Mouse (Mus musculus): ENCODE measurements at regions not wholly inside any gene's neighbourhood (a gene's known extent, or its start where the extent isn't known, plus 50 kb on each side); places are given as distances from the start of the nearest gene placed in this dataset.

GRCm38 (mm10) chr16:77743838-77744237 is 141.9 kb upstream of the Gm11146 start:
- DNase-seq (ENCODE audit: extremely low read depth, insufficient read length, low spot score) = no peak

GRCm38 (mm10) chr16:77738821-77739220 is 136.9 kb upstream of the Gm11146 start:
- DNase-seq (ENCODE audit: extremely low read depth, insufficient read length, low spot score) = no peak

- no peak for DNase-seq (ENCODE audit: extremely low read depth, insufficient read length, low spot score)
Observed at GRCm38 (mm10) chr16:77719377-77719776, 117.5 kb upstream of the Gm11146 start.

- peak; percentile 46 for DNase-seq (ENCODE audit: extremely low read depth, insufficient read length, low spot score)
Observed at GRCm38 (mm10) chr16:77717766-77718165, 115.9 kb upstream of the Gm11146 start.

DNA sequence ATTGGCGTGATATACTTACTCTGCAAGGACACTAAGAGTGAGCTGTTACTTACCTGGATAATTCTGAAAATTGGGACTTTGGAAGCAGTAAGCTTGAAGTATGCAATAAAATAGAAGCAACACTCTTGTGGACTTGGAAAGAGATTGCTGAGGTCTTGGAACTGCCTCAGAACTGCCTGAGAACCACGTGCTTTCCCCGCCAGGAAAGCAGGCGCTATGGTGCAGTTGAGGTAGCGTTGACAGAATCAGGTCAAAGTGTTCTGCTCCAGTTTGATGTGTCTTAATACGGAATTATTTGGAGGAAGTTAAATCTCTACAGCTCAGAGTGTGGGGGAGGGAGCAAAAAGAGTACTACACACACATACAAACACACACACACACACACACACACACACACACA is 102.8 kb upstream of the Gm11146 start:
- DNase-seq (ENCODE audit: extremely low read depth, insufficient read length, low spot score) = no peak

GRCm38 (mm10) chr16:77695443-77695842 is 93.5 kb upstream of the Gm11146 start:
- DNase-seq (ENCODE audit: extremely low read depth, insufficient read length, low spot score) = no peak

GRCm38 (mm10) chr16:77687056-77687839 is 85.4 kb upstream of the Gm11146 start:
- no peak for DNase-seq (ENCODE audit: extremely low read depth, insufficient read length, low spot score)

- DNase-seq (ENCODE audit: extremely low read depth, insufficient read length, low spot score) = no peak
Observed at GRCm38 (mm10) chr16:77685651-77686190, 83.8 kb upstream of the Gm11146 start.

DNA sequence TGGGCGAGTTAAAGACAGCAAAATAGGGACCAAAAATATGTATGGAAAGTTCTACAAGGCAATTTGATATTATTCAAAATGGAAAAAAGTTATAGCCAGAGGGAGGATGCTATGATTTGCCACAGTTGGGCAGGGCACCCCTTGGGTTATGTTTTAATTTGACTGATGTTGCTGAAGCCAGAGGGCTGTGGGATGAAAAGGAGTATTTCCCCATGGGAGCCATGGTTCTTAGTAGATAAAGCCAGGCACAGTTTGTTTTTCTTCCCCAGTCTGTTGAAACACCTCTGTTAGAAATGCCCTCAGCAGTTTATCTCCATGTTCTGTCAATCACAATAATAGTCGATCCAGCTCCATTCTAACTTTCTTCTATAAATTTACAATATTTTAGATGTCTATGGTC is 82.6 kb upstream of the Gm11146 start:
- no peak for DNase-seq (ENCODE audit: extremely low read depth, insufficient read length, low spot score)

GRCm38 (mm10) chr16:77679234-77679633 is 77.3 kb upstream of the Gm11146 start:
- no peak for DNase-seq (ENCODE audit: extremely low read depth, insufficient read length, low spot score)

DNA sequence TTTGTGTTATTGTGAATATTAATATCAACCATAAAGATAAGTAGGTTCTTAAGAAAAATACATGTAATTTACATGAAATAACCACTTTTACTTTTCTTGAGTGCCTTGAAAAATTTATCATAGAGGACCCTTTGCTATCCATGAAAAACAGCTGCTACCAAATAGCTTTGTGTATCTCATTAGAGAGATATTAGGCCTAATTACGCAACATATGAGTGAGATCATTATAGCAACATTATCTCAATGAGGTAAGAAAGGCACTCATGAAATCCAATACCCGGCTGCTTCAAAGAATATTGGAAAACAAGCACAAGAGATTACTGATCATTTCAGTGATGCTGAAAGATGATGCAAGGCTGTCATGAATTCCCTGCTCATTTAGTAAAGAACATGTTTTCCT is 74.9 kb upstream of the Gm11146 start:
- no peak for DNase-seq (ENCODE audit: extremely low read depth, insufficient read length, low spot score)

DNA sequence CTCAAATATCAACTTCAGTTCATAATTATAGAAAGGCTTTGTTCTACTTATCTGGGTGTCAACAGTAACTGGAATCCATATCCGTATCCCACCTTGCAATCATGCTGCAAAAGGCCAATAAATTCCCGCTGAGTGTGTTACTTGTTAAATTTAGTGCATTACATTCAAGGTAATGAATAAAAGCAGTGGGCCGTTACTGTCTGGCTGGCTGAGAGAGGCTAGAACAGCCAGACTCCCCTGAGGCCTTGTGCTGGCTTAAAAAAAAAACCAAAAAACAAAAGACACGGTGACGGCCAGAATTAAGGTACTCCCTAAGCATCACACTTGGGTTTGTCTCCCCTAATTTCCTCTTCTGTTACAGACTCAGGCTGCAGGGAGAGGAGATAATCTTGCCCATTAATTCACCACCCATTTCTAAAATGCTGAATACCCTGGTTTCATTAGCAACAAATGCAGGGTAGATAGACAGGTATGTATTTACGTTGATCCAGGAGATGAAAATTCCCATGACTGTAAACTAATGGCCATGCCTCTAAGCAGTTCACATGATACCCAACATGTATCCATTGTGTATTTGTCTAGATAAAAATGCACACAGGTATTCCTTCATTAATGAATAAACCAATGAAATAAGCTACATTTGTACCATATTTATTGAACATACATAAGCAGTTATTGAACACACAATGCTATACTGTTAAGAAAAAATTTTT is 74.1 kb upstream of the Gm11146 start:
- DNase-seq (ENCODE audit: extremely low read depth, insufficient read length, low spot score) = no peak

DNA sequence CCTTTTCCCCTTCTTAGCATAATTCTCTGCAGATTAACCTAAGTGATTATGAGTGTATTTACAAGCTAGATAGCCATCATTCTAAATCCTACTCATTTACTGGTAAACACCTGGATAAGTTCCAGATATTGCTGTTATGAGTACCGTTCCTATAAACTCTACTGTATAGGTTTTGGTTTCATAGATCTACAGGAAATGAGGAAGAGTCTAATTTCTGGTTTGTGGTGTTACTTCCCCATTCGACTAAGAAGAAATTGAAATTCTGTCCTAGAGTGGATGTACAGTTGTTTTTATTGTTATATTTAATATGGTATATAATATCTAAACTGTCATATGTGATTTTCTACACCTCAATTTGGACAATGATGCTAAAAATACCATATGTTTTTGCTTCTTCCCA is 69.4 kb upstream of the Gm11146 start:
- DNase-seq (ENCODE audit: extremely low read depth, insufficient read length, low spot score) = no peak

- DNase-seq (ENCODE audit: extremely low read depth, insufficient read length, low spot score) = no peak
Observed at GRCm38 (mm10) chr16:77665781-77666180, 63.9 kb upstream of the Gm11146 start.

- no peak for DNase-seq (ENCODE audit: extremely low read depth, insufficient read length, low spot score)
Observed at GRCm38 (mm10) chr16:77662107-77662518, 60.2 kb upstream of the Gm11146 start.

DNA sequence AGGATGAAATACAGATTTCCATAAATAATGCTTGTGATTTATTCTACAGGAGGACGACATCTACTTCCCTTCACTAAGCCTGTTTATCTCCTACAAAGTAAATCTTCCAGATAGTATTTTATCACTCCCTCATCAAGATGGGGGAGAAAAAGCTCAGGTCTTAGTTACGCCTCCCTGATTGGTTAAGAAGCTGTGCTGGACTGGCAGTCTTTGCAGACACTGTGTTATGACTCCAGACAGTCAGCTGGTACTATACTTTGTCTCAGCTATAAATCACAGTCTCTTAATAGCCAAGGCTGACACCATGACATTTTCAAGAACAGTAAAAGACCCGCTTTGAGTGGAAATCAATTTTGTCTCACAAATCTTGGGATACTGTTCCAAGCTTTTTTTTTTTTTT is 51.4 kb upstream of the Gm11146 start:
- no peak for DNase-seq (ENCODE audit: extremely low read depth, insufficient read length, low spot score)
